Mouse (Mus musculus): ENCODE measurements around the gene Armc12.

Armc12 gene

DNA sequence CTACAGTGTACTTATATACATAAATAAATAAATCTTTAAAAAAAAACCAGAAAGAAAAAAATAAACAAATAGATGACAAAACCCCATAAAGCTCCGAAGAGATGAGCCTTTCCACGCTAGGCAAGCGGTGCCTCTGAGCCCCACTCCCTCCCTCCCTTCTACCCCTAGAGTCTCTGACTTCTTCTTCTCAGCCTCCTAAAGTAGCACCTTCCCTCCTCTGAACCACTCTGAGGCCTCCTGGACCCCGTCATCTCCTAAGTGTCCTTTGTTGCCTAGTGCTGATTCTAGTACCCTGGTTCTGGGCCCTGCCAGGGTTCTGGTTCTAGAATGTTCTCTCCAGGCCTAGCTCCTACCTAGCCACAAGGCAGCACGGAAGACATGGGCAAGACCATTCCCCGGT lies at the start of gene Armc12:
Armc12 (plus strand) TSS at position 301 of the 400 bp plus-strand sequence.
- no peak for DNase-seq

DNA sequence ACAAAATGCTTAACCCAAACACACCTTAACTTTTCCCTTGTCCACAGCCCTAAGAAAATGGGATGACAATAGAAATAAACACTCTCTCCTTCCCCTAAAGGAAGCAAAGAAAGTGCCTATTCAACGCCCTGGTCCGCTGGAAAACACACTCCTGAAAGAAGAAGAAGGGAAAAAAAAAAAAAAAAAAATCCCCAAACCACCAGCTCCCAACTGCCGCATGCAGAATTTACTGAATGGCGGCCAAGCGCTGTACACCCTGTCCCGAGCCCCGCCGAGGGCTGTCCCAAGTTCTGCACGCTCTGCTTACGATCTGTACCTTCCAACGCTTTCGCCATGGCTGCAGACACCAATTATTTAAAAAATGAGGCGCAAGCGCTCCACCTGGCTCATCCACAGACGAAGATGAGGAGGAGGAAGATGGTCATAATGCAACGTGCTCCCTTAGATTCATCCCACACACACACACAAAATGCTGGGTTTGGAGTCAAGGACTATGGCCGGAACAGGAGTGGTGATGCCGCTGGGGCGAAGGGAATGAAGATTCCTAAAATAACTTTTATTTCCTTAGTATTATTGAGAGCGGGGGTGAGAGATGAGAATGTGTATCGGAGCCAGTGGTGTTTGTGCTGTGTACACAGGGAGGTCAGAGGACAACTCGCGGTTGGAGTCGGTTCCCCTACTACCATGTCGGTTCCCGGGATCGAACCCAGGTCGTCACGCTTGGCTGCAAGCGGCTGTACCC lies 45.7 kb upstream of the Armc12 start:
- peak in 1 of 2 experiments; percentile 64 for DNase-seq

DNA sequence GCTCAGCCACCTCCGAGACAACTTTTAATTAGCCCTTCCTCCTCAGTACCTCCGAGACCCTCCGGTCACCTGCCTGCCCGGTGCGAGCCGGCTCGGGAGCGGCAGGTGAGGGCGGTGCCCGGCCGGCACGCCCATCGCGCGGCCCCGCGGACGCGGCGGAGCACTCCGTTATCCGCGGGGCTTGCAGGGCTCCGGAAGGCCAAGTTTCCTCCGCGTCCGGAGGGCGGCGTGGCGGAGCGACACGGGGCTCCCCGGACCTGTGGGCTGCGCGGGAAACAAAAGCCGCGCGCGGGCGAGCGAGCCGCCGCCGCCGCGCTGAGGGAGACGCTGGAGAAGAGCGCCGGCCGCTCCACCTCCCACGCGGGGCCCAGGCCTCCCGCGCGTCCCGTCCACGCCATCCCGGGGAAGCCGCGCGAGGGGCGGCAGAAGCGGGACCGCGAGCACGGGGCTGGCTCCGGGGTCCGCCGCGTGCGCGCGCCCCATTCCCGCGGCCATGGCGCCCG lies 45.1 kb upstream of the Armc12 start:
- peak in 1 of 2 experiments; percentile 37 for DNase-seq

DNA sequence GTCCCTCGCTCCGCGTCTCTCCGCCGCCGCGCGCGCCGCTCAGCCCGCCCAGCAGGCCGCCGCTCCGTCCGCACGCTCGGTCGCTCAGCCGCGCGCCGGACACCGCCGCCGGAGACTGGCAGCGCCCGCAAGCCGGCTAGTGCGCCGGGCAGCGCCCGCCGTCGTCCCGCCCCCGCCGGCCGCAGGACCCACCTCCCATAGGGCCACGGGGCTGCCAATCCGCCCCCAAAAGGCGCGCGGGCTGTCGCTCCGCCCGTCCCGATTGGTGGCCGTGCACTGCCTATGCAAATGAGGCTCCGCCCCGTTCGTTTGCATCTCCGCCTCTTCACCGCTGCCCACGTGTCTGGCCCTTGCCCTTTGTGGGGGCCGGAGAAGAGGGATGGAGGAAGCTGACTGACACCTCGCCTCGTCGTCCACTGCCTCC lies 44.6 kb upstream of the Armc12 start:
- peak; percentile 98 to 99 for DNase-seq

DNA sequence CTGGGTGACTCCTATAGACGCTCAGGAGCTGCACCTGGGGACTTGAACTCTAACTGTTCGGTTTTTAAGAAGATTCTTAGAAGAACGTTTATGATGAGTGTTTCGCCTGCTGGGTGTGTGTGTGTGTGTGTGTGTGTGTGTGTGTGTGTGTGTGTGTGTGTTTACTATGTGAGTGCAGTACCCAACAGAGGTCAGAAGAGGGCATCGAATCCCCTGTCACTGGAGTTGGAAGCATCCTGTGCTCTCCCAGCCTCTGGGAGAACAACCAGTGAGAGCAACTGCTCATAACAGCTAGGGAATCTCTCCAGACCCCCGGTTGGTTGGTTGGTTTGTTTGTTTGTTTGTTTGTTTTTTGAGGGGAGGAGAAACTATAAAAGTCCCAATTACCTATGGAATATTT lies 43.9 kb upstream of the Armc12 start:
- DNase-seq: no peak

DNA sequence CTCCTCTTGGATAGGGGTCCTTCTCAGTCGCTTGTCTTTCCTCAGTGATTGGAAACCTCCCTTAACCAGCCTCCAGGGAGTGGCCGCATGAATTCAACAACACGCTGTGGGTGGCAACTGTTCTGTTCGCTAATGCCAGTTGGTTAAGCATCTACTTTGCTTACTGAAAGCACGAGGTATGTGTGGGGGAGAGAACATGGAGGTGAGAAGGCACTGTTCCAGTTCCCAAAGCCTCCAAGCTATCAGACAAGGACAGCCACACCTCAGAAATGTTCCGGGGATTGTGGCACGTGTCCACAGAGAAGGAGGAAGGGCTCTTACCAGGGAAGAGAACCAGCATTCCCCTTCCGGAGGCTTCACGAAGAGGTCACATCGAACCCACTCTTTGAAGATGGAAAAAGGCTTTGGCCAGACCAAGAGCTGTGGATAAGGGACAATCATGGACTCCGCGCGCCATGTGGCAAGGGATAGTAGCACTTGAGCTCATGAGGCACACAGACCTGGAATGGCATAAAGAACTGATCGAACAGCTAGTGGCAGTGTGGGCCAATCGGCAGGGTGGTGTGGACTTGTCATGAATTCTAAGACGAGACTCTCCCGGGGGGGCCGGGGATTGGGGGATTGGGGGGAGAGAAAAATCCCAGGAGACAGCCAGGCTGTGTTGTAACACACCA lies 42.9 kb upstream of the Armc12 start:
- DNase-seq: no peak

DNA sequence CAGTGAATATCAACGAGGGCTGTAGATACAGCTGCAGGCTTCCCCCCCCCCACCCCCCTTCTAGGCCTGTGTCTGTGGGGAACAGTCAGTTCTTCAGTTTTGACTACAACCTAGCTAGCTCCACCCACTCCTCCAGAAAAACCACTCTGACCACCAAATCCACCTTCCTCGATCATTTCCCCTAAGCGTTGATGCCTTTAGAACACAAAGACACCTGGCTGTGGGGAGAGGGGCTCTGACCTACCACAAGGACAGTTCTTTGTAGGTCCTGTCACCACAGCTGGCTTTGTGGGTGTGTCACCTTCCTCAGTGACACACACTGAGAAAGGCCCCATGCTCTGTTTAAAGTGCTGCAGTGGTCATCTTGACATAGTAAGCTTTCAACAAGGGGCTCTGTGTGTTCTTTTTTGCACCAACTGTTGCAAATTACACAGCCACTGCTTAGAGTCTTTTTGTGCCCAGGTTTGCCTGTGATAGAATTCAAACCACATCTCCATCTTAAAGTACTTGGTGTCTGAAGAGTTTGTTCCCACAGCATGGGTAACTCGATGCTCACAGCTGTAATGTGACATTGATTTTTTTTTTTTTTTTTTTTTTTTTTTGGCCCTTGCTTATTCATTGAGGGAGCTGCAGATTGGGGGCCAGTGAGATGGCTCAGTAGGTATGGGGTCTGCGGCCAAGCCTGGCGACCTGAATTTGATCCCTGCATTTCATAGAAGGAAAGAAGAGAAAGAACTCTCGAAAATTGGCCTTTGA lies 42.2 kb upstream of the Armc12 start:
- DNase-seq: no peak

DNA sequence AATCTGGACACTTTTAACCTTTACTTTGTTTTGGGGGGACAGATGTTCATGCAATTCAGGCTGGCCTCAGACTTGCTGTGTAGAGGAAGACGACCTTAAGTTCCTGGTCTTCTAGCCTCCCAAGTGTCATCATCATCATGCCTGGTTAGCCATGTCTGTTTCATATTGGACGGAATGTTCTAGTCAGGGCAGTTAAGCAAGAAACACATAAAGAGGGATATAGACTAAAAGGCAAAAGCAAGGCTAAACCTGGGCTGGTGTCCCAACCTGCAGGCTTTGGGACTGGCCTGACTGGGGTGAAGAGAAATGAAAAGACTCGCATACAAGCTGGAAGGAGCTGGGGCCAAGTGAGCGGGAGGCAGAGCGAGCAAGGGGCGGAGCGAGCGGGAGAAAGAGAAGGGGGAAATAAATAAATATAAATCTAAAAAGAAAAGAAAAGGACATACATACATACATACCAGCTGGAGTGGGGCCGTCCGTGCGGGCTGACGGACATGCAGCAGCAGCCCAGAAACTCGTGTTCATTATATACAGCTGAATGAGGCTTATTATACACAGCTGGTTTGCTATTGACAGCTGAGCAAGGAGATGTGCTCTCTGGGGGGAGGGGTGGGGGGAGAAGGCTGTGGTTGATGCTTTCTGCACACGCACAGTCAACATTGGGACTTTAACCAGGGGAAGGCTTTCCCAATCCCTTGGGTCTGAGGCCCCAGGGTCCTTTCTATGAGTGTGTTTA lies 39.4 kb upstream of the Armc12 start:
- no peak for DNase-seq

DNA sequence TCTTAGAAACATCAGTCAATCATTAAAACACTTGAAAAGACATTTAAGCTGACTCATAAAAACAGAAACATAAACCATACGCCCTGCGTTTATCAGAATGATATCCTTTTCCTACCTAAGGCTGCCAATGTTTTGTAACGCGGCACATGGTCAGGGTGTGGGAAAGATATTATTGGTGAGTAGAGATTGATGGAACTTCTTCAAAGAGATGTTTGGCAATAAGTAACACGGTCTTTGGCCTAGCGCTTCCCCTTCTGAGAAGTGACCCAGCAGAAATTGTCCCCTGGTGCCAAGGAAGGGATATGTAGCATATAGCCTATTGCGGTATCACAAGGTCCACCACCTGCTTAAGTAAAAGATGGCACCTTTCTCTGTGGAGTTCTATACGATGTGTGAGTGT lies 34.8 kb upstream of the Armc12 start:
- no peak for DNase-seq

DNA sequence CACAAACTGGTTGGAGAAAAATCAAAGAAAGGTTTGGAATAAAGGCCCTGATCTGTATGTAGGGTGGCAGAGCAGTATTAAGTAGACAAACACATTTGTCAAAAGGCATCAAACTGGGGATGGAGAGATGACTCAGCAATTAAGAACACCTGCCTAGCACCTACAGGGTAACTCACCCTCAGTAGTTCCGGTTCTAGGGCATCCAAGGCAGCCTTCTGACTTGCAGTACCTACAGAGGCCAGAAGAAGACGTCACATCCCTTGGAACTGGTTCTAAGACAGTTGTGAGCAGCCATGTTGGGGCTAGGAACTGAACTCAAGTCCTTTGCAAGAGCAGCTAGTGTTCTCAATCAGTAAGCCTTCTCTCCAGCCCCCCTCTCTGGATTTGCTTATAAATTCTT lies 31.4 kb upstream of the Armc12 start:
- no peak for DNase-seq

DNA sequence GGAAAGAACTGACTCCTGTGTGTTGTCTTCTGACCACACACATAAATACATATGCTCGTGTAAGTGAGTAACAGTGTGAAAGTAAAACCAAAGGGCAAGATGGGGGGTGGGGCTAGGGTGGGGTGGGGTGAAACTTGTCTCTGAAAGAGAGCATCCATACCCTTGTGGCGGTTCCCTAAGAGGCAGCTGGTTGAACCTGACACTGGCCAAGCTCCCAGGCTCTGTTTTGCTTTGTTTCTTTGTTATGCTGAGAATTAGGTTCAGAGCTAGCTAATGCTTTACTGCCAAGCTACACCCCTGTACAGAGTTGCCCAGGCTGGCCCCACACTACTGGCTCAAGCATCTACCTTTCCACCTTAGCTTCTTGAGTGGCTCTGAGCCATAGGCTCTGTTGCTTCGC lies 30.1 kb upstream of the Armc12 start:
- DNase-seq: no peak

DNA sequence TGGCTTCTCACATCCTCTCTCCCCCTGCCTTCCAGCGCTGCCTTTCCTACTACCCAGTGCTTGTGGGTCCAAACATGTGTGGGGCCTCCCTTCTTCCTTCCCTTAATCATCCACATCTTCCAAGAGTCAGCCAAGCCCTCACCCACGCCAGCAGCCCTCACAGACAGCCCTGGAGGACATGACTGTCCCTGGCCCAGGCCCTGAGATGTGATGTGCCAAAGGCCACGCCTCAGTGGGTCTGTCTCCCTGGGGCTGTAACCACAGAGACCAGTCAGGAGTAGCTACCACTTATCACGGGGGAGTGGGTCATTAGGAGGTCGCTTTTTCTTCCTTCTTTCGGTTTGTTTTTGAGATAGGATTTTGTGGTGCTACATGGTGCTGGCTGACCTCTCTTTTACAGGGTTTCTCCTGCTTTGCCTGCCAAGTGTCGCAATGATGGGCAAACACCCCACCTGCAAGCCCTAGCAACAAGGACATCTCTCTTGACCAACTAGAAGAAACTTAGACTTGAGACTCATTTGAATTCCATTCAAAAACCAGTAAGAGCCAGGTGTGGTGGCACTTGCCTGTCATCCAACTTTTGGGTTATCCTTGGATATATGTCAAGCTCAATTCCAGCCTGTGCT lies 28.3 kb upstream of the Armc12 start:
- DNase-seq: no peak

DNA sequence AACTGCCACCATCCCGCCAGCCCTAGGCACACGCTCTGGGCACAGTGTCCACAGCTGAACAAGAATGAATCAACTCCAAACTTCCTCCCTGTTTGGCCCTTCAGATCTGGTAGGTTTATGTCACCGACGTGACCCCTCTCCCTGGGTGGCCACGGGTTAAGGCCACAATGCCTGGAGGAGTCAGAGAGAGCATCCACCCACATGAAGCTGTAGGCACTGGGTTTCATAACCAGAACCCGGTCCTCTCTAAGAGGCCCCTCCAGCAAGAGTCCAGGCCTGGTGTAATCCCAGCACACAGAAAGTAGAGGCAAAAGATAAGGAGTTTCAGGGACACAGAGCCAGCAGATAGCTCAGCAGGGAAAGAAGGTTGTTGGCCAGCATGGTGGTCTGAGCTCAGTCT lies 26.4 kb upstream of the Armc12 start:
- DNase-seq: no peak

DNA sequence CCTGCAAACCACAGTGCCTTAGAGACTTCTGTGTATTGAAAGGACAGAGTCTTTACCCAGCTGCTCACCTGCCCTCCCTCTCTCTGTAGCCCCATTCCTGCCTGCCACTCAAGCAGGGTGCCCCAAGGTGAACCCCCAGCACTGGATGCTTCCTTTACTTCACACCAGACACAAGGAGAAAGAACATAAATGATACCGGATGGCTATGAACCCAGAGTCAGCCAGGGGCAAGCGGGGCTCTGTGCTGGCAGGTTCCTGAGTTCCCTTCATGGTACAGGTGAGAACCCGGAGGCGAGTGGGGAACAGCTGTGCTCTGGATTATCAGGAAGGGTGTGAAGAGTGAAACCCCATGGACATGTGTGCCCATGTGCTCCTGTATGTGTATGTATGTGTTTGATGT lies 25.0 kb upstream of the Armc12 start:
- DNase-seq: no peak

DNA sequence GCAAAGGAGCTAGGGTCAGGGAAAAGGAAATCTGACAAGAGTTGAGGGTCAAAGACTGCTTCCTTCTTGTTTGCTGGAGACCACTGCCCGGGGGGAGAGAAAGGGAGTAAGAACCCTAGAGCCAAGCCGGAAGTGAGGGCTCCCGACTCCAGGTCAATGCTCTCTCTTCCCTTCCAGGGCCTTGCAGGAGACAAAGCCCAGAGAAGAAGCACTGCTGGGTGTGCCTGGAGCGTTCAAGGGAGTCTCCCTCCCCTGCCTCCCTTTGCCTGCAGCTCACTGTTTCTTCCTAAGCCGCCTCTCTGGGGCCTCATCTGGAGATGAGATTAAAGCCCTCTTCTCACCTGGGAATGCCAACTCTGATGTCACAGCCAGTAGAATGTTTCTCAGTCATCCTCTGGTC lies 23.7 kb upstream of the Armc12 start:
- DNase-seq: no peak

DNA sequence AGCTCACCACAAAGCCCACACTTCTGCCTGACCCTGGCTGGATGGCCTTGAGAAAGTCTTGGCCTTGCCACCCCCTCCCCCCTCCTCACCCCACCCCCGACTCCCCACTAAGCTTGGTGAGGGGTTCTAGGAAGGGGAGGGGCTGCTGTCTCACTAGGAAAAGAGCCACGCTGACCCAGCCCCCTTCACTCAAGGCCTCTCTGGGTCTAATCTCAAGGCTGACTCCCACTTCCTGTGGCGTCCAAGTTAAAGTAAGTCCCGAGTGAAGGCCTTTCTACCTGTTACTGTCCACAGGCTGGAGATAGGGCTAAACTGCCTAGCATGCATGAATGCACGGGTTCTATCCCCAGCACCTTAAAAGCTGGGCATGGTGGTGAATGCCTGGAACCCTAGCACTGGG lies 23.1 kb upstream of the Armc12 start:
- DNase-seq: no peak

DNA sequence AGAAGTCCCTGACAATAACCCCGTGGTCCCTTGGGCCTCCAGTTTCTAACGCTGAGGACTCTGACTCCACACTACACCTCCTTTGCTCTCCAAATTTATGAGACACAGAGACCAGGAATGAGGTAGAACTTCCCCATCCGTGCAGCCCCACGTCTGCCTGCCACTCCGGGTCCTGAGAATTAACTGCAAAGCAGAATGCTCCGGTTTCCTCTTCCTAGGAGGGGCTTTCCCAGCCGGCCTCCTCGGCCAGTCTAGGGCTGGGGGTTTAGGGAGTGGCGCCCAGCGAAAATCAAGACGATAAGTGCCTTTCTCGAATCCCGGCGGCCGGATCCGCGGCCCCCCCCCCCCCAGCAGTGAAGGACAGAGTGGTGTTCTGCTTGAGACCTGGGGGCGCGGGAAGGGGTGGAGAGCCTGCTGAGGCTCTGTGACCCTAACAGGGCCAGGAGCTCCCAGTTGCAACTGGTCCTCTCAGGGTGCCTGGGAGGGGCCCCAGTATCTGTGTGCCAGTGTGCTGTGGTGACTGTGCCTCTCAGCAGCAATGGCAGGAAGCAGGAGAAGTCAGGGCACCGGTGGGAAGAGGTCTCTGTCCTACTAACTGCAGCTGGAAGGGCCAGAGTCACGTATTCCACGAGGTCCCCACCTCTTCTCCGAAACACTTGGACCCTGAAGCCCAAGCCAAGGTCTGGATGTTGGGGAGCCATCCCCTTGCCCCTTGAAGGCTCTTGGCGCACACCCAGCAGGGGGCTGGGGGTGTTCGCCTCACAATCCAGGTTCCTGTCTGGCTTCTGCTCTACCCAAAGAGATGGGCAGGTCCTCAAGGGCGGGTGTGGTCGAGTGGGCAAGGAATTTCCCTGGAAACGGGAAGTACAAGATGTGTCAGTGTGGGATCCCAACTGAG lies 19.9 kb upstream of the Armc12 start:
- no peak for DNase-seq

DNA sequence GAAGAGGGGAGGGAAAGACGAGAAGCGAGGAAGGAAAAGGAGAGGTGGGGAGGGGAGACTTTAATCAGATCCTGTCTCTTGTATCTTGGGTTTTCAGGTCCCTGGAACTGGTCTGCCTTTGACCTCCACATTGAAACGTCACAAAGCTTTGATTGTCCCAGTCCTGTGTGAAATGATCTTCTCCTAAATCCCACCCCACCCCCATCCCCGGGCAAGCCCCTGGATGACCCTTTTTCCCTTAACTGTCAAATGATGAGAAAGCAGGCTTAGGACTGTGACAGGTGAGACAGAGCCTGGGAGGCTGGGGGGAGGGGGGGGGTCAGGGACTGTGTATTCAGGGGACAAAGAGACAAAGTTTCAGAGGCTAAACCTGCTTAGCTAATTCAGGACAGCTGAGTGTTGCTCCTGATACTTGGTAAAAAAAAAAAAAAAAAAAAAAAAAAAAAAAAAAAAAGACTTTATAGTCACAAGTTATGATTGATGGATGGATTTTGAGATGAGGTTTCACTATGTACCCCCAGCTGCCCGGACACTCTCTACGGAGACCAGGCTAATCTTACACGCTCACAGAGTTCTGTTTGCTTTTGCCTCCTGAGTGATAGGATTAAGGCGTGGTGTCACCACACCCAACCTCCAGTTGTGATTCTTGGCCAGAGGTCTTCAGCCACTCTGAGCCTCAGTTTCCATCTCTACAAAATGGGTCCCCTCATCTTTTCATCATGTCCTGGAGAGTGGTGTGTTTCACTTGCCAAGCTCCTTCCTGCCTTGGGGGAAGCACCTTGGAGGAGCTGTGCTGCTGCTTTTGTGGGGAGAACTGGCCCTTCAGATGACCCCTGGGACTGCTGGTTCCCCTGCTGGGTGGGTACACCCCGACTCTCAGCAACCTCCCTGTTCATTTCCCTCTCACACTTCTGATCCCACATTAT lies 18.7 kb upstream of the Armc12 start:
- no peak for DNase-seq

DNA sequence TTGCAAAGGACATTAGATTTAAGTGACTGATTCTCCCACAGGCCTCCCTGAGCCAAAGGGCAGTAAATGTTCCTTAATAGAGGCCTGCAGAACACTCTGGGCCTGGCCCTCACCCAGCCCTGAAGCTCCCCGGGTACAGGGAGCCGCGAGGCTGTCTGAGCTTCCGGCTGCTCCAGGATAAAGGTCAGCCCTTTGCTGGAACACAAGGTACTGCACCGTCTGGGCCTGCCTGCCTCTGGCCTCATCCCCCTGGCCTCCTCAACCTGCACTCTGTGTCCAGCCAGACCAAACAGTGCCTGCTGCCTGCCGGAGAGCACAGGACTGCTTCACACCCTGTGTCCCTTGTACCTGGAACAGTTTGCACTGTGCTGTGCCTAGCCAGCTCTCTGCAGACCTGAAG lies 17.9 kb upstream of the Armc12 start:
- peak; percentile 93 to 94 for DNase-seq

DNA sequence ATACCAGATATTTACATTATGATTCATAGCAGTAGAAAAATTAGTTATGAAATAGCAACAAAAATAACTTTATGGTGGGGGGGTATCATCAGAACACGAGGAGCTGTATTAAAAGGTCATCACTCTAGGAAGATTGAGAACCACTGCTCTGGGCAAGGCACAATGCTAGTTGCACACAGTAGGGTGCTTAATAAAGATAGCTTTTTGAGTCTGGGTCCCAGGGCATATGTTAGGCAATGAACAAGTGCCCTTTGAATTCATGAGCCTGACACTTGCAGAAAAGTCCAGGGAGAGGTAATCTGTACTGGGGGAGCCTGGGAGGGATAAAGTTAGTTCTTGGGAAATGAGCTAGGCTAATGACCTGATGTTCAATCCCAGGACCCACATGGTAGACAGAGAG lies 17.3 kb upstream of the Armc12 start:
- no peak for DNase-seq
